Mouse (Mus musculus) brown adipose tissue, adult 24 weeks (tissue): ENCODE measurements around the gene 1700109H08Rik. TPM values are rescaled to one million over a fixed set of nuclear protein-coding genes. Genes with fewer than 3 reads are reported as not detected.
"Not testable (repeated sequence)": the region's sequence is repeated elsewhere in the genome, so short reads cannot be mapped to it uniquely, and the experiment has no call there.

Source experiments
- H3K27ac ChIP-seq: fragments of 200-500 bp; replicated peaks from 2 replicates; pipeline ENCODE4 v1.5.1; 2012; ENCODE audit warnings: low read depth, mild to moderate bottlenecking, low read length
- H3K4me1 ChIP-seq: fragments of 200-500 bp; 2 replicates; pipeline ENCODE4 v1.6.1; 2012; ENCODE audit warnings: low read length, mixed read lengths; ENCODE audit not compliant: control insufficient read depth, insufficient read depth, insufficient read length
- H3K4me3 ChIP-seq: fragments of 200-500 bp; 2 replicates; pipeline ENCODE4 v1.5.1; 2012; ENCODE audit warnings: low read depth, mild to moderate bottlenecking, low read length, moderate library complexity; ENCODE audit not compliant: insufficient read depth
- polyA plus RNA-seq: library from polyadenylated mRNA; stranded (reverse); fragments of >200 nt; gene quantifications from 2 replicates; pipeline ENCODE4 v1.2.4, GENCODE M21; 2012; ENCODE audit not compliant: missing spikeins, insufficient read depth, insufficient read length

Gene 1700109H08Rik
- polyA plus RNA-seq, 1 experiment = 1.9 TPM

GRCm38 (mm10) chr5:3574825-3575224 is 3.5 kb downstream of the 1700109H08Rik start:
- no peak overlapping the region for H3K4me3 ChIP-seq
- H3K27ac ChIP-seq = no peak overlapping the region
- H3K4me1 ChIP-seq = no peaks in the 10 kb centered on the region

- Histone ChIP-seq H3K27ac (no peak overlapping the region), H3K4me1 (no peaks in the 10 kb centered on the region), H3K4me3 (no peak overlapping the region)
These were observed 6.6 kb downstream of the 1700109H08Rik start for GRCm38 (mm10) chr5:3577939-3578338.

GRCm38 (mm10) chr5:3579066-3579465 is 7.7 kb downstream of the 1700109H08Rik start:
- Histone ChIP-seq H3K27ac (no peak overlapping the region), H3K4me3 (no peak overlapping the region), H3K4me1 (no peaks in the 10 kb centered on the region)

GRCm38 (mm10) chr5:3595693-3596398 is 24.5 kb downstream of the 1700109H08Rik start, which contains the start of gene Pex1:
Gene Pex1, plus strand, starts transcription at chr5:3596066.
- Histone ChIP-seq H3K27ac (peak within 1 kb of the TSS; percentile 72), H3K4me1 (0 out of 2 replicates have a peak, but pooled peaks cover 11% of the 10 kb centered on the region), H3K4me3 (peak within 1 kb of the TSS; percentile 97)

- Histone ChIP-seq H3K27ac (peak within 1 kb of the TSS; percentile 72), H3K4me3 (peak within 1 kb of the TSS; percentile 97)
These were observed 25.0 kb downstream of the 1700109H08Rik start, which contains the start of gene Rbm48 for GRCm38 (mm10) chr5:3596399-3596766. Gene Rbm48, minus strand, starts transcription at chr5:3596585.

GRCm38 (mm10) chr5:3597171-3597570 is 25.8 kb downstream of the 1700109H08Rik start:
- peak overlapping the region; percentile 97 for H3K4me3 ChIP-seq
- no peak overlapping the region for H3K27ac ChIP-seq
- peaks cover 14% of the 10 kb centered on the region; the same call in 1 of the 2 replicates for H3K4me1 ChIP-seq

More at GRCm38 (mm10) chr5:3596399-3596766, 25.0 kb downstream of the 1700109H08Rik start, which contains the start of gene Rbm48:
- peaks cover 13% of the 10 kb centered on the region; the same call in 1 of the 2 replicates for H3K4me1 ChIP-seq

GRCm38 (mm10) chr5:3598766-3599165 is 27.4 kb downstream of the 1700109H08Rik start:
- H3K27ac ChIP-seq = peak overlapping the region; percentile 75; the same call in 1 of the 2 replicates
- no peak overlapping the region for H3K4me3 ChIP-seq
- H3K4me1 ChIP-seq = peaks cover 14% of the 10 kb centered on the region; the same call in 1 of the 2 replicates

- Histone ChIP-seq H3K27ac (peak overlapping the region; percentile 92), H3K4me1 (peaks cover 14% of the 10 kb centered on the region; the same call in 1 of the 2 replicates), H3K4me3 (peak overlapping the region; percentile 37)
These were observed 28.9 kb downstream of the 1700109H08Rik start for GRCm38 (mm10) chr5:3600298-3600697.

- no peak overlapping the region; the same call in 1 of the 2 replicates for H3K4me3 ChIP-seq
- H3K27ac ChIP-seq = peak overlapping the region; percentile 92
- H3K4me1 ChIP-seq = peaks cover 14% of the 10 kb centered on the region; the same call in 1 of the 2 replicates
These were observed 29.4 kb downstream of the 1700109H08Rik start for GRCm38 (mm10) chr5:3600790-3601189.

GRCm38 (mm10) chr5:3607114-3607513 is 35.7 kb downstream of the 1700109H08Rik start:
- no peak overlapping the region for H3K27ac ChIP-seq
- no peaks in the 10 kb centered on the region for H3K4me1 ChIP-seq

GRCm38 (mm10) chr5:3609241-3609640 is 37.9 kb downstream of the 1700109H08Rik start:
- H3K27ac ChIP-seq = no peak overlapping the region
- H3K4me1 ChIP-seq = no peaks in the 10 kb centered on the region
- H3K4me3 ChIP-seq = no peak overlapping the region

More at GRCm38 (mm10) chr5:3607114-3607513, 35.7 kb downstream of the 1700109H08Rik start:
- no peak overlapping the region for H3K4me3 ChIP-seq

- H3K27ac ChIP-seq, H3K4me3 ChIP-seq, H3K4me1 ChIP-seq: not testable (repeated sequence)
These were observed 40.5 kb downstream of the 1700109H08Rik start for GRCm38 (mm10) chr5:3611835-3612234.

- no peaks in the 10 kb centered on the region for H3K4me1 ChIP-seq
- H3K27ac ChIP-seq = no peak overlapping the region
- no peak overlapping the region for H3K4me3 ChIP-seq
These were observed 49.1 kb downstream of the 1700109H08Rik start for GRCm38 (mm10) chr5:3620486-3620885.

- H3K4me3 ChIP-seq = no peak overlapping the region
- no peaks in the 10 kb centered on the region for H3K4me1 ChIP-seq
These were observed 58.7 kb downstream of the 1700109H08Rik start for GRCm38 (mm10) chr5:3630055-3630454.

GRCm38 (mm10) chr5:3631512-3632271 is 60.3 kb downstream of the 1700109H08Rik start:
- Histone ChIP-seq H3K4me3 (no peak overlapping the region), H3K4me1 (no peaks in the 10 kb centered on the region), H3K27ac (no peak overlapping the region)

More at GRCm38 (mm10) chr5:3630055-3630454, 58.7 kb downstream of the 1700109H08Rik start:
- no peak overlapping the region for H3K27ac ChIP-seq
